Mouse (Mus musculus) heart, postnatal 36 days (tissue): ENCODE results near the gene Adprhl2. TPM values are rescaled to one million over a fixed set of nuclear protein-coding genes. Genes with fewer than 3 reads are reported as not detected.

Source experiments
- DNase-seq, 2 experiments: peaks; one replicate each; pipeline ENCODE4 v3.0.0; 2021 to 2022
- intact Hi-C: fragments of 180-260 bp; cut with DNase I; formaldehyde crosslinking; loops from one replicate; pipeline ENCODE4 v1.15.1; 2025
- total RNA-seq, 2 experiments: library from RNA; stranded (reverse); gene quantifications; 2 replicates each; pipeline ENCODE4 v1.2.3; 2021

The Adprhl2 gene
- total RNA-seq: 10 to 100 TPM; 12.2 TPM

- peak; percentile 99 to 100 for DNase-seq
- intact Hi-C loops: loop anchor here (5.0 kb wide), 2 partner anchors 146 to 224 kb away; partner anchors contain the start of genes Ago1 and Lsm10
These were observed at the start of gene Adprhl2 for GRCm38 (mm10) chr4:126321111-126321853. Adprhl2 (minus strand) TSS chr4:126321703.

- DNase-seq: no peak
- intact Hi-C loops: no loop called here
These were observed 38.6 kb upstream of the Adprhl2 start for GRCm38 (mm10) chr4:126360069-126360468.

GRCm38 (mm10) chr4:126343451-126343850, 21.9 kb upstream of the Adprhl2 start:
- intact Hi-C loops: no loop called here
- DNase-seq: no peak

GRCm38 (mm10) chr4:126339461-126339860, 18.0 kb upstream of the Adprhl2 start:
- intact Hi-C loops: no loop called here
- no peak for DNase-seq

GRCm38 (mm10) chr4:126332358-126332757, 10.9 kb upstream of the Adprhl2 start:
- no peak for DNase-seq
- intact Hi-C loops: no loop called here

GRCm38 (mm10) chr4:126331751-126332150, 10.2 kb upstream of the Adprhl2 start:
- intact Hi-C loops: no loop called here
- no peak for DNase-seq

GRCm38 (mm10) chr4:126330295-126330694, 8.8 kb upstream of the Adprhl2 start:
- DNase-seq: no peak
- intact Hi-C loops: no loop called here

- DNase-seq: no peak
- intact Hi-C loops: no loop called here
These were observed 4.5 kb upstream of the Adprhl2 start for GRCm38 (mm10) chr4:126326036-126326435.

- intact Hi-C loops: no loop called here
- DNase-seq: no peak
These were observed 3.9 kb upstream of the Adprhl2 start, which contains the start of gene Tekt2 for GRCm38 (mm10) chr4:126325281-126325861. Tekt2 (minus strand) TSS chr4:126325688.

- DNase-seq: no peak
- intact Hi-C loops: loop anchor here (5.0 kb wide), 2 partner anchors 142 to 228 kb away; partner anchors contain the start of genes Ago1 and Lsm10
These were observed 3.4 kb upstream of the Adprhl2 start for GRCm38 (mm10) chr4:126324861-126325260.

GRCm38 (mm10) chr4:126322646-126323045, 1.1 kb upstream of the Adprhl2 start:
- intact Hi-C loops: loop anchor here (5.0 kb wide), 2 partner anchors 145 to 225 kb away; partner anchors contain the start of genes Ago1 and Lsm10

GRCm38 (mm10) chr4:126321854-126322511, 480 bp upstream of the Adprhl2 start:
- no peak for DNase-seq
- intact Hi-C loops: loop anchor here (5.0 kb wide), 2 partner anchors 145 to 225 kb away; partner anchors contain the start of genes Ago1 and Lsm10

More at GRCm38 (mm10) chr4:126322646-126323045, 1.1 kb upstream of the Adprhl2 start:
- no peak for DNase-seq

- no peak for DNase-seq
- intact Hi-C loops: loop anchor here (5.0 kb wide), 2 partner anchors 147 to 223 kb away; partner anchors contain the start of genes Ago1 and Lsm10
These were observed 1.7 kb downstream of the Adprhl2 start for GRCm38 (mm10) chr4:126319806-126320205.

- no peak for DNase-seq
- intact Hi-C loops: no loop called here
These were observed 5.0 kb downstream of the Adprhl2 start for GRCm38 (mm10) chr4:126316443-126317040.

- DNase-seq: no peak
- intact Hi-C loops: no loop called here
These were observed 5.6 kb downstream of the Adprhl2 start for GRCm38 (mm10) chr4:126315931-126316330.

GRCm38 (mm10) chr4:126314393-126314792, 7.1 kb downstream of the Adprhl2 start:
- intact Hi-C loops: no loop called here
- no peak for DNase-seq

GRCm38 (mm10) chr4:126313202-126313601, 8.3 kb downstream of the Adprhl2 start:
- intact Hi-C loops: no loop called here

GRCm38 (mm10) chr4:126311566-126312200, 9.8 kb downstream of the Adprhl2 start:
- intact Hi-C loops: no loop called here
- DNase-seq: no peak

More at GRCm38 (mm10) chr4:126313202-126313601, 8.3 kb downstream of the Adprhl2 start:
- DNase-seq: no peak

GRCm38 (mm10) chr4:126310344-126310743, 11.2 kb downstream of the Adprhl2 start:
- no peak for DNase-seq
- intact Hi-C loops: no loop called here

- intact Hi-C loops: loop anchor here (1.0 to 5.0 kb wide), 4 partner anchors 32 to 127 kb away; partner anchors contain the start of gene Trappc3
- DNase-seq: peak; percentile 86 to 92
These were observed 11.6 kb downstream of the Adprhl2 start for GRCm38 (mm10) chr4:126309922-126310309.
